Mouse (Mus musculus): Measurements from ENCODE around the gene Rhpn2. TPM values are rescaled to one million over a fixed set of nuclear protein-coding genes. Genes with fewer than 3 reads are reported as not detected.

Gene Rhpn2
- polyA plus RNA-seq, 2 experiments from 2014 or later: 0.28 to 0.39 TPM

DNA sequence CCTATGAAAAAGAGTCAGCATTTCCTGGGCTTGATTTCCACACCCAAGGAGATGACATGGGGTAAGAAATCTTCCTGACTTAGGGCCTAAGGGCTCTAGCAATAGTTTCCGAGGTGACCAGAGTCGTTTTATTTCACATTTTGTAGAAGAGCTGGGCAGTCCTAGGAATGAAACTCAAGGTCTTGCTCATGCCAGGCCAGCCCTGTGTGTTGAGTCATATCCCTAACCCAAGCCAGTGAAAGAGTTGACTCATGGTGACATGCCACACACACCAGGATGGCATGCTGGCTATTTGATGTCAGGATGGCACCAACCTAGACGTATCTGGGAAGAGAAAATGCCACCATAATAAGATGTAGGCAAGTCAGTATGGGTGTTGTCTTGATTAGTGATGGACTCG, 15.1 kb downstream of the Rhpn2 start:
- ATAC-seq: no peak

DNA sequence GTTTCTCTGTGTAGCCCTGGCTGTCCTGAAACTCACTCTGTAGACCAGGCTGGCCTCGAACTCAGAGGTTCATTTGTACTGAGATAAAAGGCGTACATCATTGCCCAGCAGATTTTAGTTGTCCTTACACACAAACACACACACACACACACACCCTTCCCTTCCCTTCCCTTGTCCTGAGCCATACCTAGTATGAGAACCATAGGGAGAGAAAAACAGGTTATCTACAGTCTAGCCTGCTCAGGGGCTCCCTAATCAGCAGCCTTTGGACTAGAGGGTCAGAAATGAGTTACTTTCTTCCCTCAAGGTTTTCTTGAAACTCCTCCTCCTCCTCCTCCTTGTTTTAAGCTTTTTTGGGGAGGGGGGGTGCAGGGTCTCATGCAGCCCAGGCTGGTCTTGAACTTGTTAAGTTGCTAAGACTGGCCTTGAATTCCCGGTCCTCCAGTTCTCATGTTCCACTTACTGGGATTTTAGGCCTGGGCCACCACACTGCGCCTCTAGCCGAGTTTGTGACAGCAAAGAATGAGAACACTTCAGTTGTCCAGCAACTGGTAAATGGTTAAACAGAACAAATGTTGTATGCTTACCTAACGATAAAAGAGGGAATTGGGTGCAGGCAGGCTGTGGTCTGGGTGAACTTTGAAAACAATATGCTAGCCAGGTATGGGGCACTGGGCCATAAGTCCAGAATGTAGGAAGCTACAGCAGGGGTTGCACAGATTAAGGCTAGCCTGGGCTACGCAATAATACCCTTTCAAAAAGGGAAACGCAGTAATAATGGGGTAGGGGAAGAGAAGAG, 16.1 kb downstream of the Rhpn2 start:
- no peak for ATAC-seq

DNA sequence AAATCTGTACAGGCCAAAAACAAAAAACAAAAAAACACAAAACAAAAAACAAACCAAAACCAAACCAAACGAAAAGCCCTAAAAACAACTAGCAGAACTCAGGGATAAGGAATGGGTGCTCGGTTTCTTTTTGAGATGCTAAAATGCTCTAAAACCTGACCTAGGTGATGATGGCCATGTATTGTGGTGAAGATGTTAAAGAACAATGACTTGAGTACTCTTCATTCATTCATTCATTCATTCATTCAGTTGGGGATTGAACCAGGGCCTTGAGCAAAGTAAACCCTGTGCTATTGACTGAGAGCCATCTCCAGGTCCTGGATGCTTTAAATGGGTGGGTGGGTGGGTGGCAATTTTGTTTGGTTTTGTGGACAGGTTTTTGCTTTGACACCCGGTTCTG, 17.2 kb downstream of the Rhpn2 start:
- ATAC-seq: no peak

DNA sequence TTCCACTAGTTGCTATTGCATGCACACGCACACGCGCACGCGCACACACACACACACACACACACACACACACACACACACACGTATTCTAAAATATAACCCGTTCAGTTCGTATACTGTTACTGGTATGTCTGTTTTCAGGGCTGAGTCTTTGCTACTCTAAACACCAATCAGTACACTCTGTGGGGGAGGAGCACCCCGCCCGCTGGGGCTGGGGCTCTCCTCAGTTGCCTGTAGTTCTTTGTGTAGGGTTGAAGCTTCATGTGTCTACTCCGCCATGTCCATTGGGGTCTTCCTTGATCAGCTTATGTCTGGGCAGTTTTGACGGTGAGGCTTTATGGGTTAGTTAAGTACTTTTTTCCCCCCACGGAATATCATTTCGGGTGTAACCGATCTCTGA, 19.3 kb downstream of the Rhpn2 start:
- ATAC-seq: no peak

GRCm38 (mm10) chr7:35355303-35355872, 21.4 kb downstream of the Rhpn2 start:
- ATAC-seq: no peak

DNA sequence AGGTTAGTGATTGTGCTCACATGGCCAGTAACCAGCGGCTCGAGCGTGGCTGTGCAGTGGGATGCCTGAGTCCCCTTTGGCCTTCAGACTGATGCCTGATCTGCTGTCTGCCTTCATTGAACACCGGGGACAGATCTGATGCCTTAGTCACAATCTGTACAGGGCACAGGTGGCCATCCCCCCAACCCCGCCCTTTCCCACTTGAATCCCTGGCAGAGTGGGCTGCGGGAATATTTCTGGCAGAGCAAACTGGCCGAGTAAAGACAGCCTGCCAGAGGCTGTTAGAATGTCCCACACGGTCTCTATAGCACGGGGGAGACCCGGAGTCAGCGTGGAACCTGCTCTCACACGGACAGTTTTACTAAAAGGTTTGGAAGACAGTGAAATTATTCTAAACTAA, 23.7 kb downstream of the Rhpn2 start:
- ATAC-seq: no peak

- no peak for ATAC-seq
Observed at GRCm38 (mm10) chr7:35362253-35362652, 28.3 kb downstream of the Rhpn2 start.

- ATAC-seq: no peak
Observed at GRCm38 (mm10) chr7:35362868-35363267, 28.9 kb downstream of the Rhpn2 start.

DNA sequence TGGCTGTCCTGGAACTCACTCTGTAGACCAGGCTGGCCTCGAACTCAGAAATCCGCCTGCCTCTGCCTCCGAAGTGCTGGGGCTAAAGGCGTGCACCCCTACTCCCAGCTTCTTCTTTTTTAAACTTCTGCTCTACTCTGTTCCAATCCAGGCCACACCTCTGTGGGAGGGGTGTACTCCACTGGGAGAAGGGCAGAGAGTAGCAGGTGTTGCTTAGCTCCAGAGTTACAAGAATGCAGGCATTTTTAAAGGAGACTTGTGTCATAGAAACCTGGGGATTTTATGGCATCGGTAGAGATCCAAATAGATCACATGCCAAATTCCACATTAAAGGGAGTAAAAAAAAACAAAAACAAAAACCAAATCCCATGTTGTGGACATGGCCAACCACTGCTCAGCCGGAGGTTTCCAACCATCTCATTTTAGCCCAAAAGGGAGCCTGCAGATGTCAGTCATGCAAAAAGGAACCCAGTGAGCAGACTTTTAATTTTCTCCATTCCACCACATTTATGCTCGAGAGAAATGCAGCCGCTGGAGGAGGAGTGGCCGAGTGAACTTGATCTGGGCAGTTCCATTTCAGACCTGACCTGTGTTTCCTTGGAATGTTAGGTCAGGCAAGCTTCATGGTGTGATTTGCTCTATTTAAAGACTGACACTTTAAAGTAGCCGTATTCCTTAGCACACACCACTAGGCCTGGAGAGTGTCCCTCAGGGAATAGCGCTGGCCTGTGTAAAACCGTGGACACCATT, 31.4 kb downstream of the Rhpn2 start:
- ATAC-seq: no peak

GRCm38 (mm10) chr7:35371096-35371495, 37.1 kb downstream of the Rhpn2 start:
- ATAC-seq: no peak

DNA sequence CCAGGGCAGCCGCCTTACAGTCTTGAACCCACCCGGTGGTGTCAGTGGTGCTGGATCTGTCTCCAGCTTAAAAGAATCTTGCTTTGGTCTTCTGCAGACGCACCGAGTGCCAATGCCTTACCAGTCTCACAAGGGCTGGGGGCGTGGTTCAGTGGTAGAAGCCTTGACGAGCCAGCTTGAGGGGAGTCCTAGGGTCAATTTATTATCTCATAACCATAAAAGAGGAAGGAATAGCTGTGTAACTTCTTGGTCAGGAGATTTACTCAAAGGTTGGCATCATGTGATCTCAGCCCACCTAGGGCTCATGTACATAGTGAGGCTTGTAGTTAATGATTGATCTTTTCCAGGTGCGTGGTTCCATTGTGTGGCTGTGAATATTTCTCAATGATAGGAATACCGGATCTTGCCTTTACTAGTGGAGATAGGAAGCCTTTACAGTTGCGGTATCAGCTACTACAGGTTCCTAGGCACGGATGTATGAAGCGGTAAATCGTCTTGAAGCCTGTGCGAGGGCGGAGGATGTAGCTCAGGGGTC, 38.6 kb downstream of the Rhpn2 start:
- ATAC-seq: no peak

DNA sequence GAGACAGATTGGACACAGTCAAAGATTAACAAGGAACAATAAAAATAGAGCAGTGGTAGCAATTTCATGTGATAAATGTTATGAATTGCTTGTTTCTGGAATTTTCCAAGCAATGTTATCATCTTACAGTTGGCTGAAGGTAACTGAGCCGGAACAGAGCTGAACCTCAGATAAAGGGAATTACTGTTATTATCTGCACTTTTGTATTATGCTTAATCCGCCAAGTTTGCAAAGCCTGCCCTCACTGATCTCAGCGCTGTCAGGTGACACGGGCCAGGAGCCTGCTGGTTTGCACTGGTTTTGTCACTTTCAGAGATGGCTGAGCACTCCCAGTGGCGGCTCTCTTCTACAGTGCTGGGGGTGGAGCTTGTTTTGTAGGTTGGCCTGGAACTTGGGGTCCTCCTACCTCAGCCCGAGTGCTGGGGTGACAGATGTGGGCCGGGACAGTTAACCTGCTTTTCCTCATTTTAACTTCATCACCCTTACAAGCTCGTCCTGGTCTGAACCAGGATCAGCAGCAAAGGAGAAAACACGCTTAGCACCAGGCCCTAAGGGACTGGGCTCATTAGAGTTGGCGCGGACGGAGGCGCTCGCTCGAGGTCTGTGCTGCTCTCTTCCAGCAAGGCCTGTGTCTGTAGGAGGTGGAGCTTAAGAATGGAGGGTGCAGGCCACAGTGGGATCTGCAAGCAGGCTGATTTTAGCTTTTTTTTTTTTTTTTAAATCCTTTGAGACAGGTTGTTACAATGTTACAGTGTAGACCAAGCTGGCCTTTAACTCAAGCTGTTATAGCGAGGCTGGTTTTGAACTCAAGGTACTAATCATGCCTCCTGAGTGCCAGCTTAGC, 39.4 kb downstream of the Rhpn2 start:
- no peak for ATAC-seq

- no peak for ATAC-seq
Observed at GRCm38 (mm10) chr7:35374265-35374664, 40.3 kb downstream of the Rhpn2 start.

DNA sequence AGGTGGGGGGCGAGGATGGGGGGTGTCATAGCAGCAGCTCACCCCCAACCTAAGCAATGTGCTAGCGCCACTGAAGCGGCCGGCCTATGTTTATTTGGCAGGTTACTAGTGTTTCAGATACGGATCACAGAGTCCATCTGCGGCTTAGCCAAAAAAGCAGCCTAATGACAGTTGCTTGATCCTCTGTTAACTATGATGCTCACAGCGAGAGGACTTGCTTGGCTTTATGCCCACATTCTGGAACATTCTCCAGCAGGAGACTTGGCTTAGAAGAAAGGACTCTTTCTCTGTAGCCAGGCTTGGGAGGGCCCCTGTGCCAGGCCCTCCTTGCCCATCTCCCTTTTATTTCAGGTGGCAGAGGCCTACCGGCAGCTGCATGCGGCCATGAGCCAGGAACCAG, 42.7 kb downstream of the Rhpn2 start:
- no peak for ATAC-seq

DNA sequence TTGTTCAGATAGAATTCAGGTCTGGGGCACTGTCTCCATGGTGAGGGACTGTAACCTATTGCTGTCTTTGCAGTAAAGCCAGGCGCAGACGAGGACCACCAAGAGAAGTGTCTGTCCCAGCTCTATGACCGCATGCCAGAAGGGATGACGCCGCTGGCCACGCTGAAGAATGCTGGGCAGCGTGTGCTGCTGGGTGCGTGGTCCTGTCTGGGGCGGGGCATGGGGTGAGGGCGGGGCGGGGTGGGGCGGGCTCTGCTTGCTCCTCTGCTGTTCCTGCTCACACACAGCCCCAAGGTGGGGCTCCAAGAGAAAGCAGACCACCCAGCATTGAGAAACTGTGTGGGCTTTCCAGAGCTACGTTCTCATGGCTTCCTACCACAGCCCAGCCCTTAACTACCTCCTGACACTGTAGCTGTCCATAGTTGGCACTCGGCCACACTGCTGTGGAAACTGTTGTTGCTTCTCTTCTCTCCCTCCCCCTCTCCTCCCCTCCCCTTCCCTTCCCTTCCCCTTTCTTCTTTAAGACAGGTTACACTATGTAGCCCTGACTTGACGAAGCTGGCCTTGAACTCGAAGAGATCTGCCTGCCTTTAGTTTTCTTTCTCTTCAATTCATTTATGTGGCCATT, 45.6 kb downstream of the Rhpn2 start:
- no peak for ATAC-seq

GRCm38 (mm10) chr7:35380351-35380750, 46.4 kb downstream of the Rhpn2 start:
- ATAC-seq: no peak

DNA sequence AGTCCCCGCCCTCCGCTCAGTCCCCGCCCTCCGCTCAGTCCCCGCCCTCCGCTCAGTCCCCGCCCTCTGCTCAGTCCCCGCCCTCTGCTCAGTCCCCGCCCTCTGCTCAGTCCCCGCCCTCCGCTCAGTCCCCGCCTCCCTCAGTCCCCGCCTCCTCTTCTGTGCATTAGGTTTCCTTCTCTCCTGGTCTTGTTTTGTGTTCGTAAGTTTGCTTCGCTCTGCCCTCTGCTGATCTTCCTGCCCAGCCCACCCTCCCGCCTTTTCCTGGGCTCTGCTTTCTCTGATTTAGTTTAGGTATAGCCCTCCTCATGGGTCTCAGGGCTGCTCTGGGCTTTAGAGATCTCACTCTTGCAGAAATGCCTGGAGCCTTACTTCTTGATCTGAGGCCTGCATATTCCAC, 47.9 kb downstream of the Rhpn2 start:
- no peak for ATAC-seq

GRCm38 (mm10) chr7:35382706-35383353, 48.9 kb downstream of the Rhpn2 start:
- no peak for ATAC-seq

- ATAC-seq: no peak
Observed at GRCm38 (mm10) chr7:35386525-35386952, 52.6 kb downstream of the Rhpn2 start.

DNA sequence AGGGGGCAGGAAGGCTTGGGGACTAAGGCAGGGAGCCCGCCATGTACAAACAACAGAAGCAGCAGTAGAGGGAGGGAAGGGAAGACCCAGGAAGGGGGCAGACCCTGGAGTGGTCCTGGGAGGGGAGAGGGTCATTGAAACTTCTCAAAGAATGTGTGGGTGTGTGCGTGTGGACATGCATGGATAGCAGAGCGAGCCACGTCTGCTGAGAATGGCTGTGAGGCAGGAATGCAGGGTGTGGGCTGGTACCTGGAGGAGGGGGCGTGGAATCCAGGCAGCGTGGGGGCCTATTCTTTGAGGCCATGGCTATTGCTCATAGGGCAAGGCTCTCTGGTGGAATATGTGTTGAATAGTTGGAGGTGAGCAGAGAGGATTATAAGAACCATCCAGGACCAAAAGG, 54.7 kb downstream of the Rhpn2 start:
- ATAC-seq: no peak

- no peak for ATAC-seq
Observed at GRCm38 (mm10) chr7:35392935-35393334, 59.0 kb downstream of the Rhpn2 start.
